Mouse (Mus musculus): Measurements from ENCODE around the gene Mrps34. TPM values are rescaled to one million over a fixed set of nuclear protein-coding genes. Genes with fewer than 3 reads are reported as not detected.
"Not testable (repeated sequence)": the region's sequence is repeated elsewhere in the genome, so short reads cannot be mapped to it uniquely, and the experiment has no call there.

The Mrps34 gene
- polyA plus RNA-seq, 1 experiment, result 94.6 TPM

DNA sequence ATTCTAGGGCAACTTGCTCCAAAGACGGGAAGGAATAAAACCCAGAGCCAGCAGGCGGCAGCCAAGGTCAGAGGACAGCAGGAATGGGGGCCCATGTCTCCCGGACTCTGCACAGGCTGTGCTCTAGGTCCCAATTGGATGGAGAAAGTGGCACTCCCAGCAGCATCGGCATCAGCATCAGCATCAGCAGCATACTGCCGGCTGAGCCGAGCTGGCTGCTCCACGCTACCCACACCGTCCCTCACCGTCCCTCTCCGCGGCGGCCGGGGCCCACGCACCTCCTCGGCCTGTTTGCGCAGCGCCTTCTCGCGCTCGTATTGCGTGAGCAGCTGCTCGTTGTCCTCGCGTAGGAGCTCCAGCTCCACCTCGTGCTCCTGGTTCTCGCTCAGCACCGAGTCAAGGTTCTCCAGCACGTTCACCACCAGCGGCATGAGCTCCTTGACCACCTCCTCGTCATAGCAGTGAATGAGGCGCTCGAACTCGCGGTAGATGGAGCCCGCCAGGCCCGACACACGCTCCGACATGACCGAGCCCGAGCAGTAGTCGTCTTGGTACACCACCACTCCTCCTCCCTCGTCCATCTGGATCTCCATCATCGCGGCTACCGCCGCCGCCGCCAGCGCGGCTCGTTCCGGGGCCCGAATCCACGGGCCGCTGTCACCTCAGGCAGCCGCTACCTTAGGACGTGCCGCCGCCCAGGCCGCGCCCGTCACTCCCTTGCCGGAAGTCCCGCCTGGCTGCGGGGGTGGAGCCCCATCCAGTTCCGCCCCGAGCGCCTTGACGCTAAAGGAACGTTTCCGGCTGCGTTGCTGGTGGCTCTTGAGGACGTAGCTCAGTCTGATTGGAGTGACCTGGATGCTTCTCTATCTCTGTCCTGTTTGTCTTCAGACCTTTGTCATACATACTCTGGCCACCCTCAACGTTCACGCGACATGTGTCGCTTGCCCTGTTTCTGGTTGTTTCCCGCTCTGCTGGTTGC is 41.6 kb downstream of the Mrps34 start, which contains the start of gene Mapk8ip3:
Mapk8ip3 (minus strand) TSS at position 719 of the 979 bp plus-strand sequence.
- peak; percentile 98 for DNase-seq (ENCODE audit: low read depth)
- TF ChIP-seq CTCF (IDR thresholded peaks at IDR 0.05; ENCODE audit: borderline replicate concordance, extremely low read depth, insufficient read depth, insufficient read length), result peak; percentile 7; the same call in 1 of the 2 replicates
- peak; percentile 91 for TF ChIP-seq POLR2A (IDR thresholded peaks at IDR 0.05; ENCODE audit: borderline replicate concordance, extremely low read depth, insufficient read depth, insufficient read length, poor library complexity, severe bottlenecking)

DNA sequence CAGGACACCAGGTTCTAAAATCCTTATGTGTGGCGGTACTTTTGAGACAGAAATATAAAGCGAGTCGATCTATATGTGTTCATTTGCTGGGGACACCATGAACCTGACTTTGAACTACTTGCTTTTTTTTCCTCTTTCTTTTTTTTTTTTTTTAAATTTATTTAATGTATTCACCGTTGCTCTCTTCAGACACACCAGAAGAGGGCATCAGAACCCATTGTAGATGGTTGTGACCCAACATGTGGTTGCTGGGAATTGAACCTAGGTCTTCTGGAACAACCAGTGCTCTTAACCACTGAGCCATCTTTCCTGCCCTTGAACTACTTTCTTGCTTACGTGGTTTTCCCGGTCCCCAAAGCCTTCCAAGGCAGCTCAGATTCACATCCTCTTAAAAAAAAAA is 42.4 kb downstream of the Mrps34 start:
- TF ChIP-seq POLR2A (IDR thresholded peaks at IDR 0.05; ENCODE audit: borderline replicate concordance, extremely low read depth, insufficient read depth, insufficient read length, poor library complexity, severe bottlenecking), result no peak
- TF ChIP-seq CTCF (IDR thresholded peaks at IDR 0.05; ENCODE audit: borderline replicate concordance, extremely low read depth, insufficient read depth, insufficient read length), result peak; percentile 11; the same call in 1 of the 2 replicates
- DNase-seq (ENCODE audit: low read depth), result no peak

DNA sequence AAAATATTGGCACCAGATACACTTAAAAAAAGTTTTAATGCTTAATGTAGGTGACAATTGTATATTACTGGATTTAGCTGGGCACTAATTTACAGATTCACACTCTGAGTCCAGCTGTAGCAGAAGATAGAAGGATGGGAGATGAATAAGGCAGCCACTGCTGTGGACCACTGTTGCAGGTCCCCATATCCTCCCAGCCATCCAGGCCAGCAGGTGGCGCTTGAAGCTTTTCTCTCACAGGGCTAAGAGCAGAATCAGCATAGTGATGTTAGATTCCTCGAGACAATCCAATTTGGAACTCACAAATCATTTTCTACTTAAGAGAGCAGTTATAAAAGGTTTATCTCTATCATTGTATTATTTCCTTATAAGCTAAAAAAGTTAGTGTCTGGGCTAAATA is 47.5 kb downstream of the Mrps34 start:
- peak; percentile 55; the same call in 1 of the 2 replicates for TF ChIP-seq CTCF (IDR thresholded peaks at IDR 0.05; ENCODE audit: borderline replicate concordance, extremely low read depth, insufficient read depth, insufficient read length)
- peak; percentile 19 for DNase-seq (ENCODE audit: low read depth)

DNA sequence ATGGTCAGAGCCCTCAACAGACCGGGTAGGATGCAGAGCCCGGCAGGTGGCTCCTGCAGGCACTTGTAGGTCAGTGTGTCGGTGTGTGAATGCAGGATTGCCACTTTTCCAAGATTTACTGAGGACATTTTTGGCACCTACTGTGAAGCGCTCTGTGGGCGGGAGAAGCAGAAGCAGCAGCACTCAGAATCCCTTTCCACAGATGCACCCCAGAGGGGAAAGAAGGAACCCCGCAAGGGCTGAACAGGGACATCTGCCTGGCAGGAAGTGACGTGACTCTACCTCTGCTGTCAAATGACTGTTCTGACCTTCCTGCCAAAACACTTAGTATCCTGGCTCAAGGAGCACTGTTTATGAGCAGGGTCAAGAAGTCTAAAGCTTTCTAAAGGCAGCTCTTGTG is 48.1 kb downstream of the Mrps34 start:
- TF ChIP-seq CTCF (IDR thresholded peaks at IDR 0.05; ENCODE audit: borderline replicate concordance, extremely low read depth, insufficient read depth, insufficient read length), result no peak
- no peak for TF ChIP-seq POLR2A (IDR thresholded peaks at IDR 0.05; ENCODE audit: borderline replicate concordance, extremely low read depth, insufficient read depth, insufficient read length, poor library complexity, severe bottlenecking)
- DNase-seq (ENCODE audit: low read depth), result no peak

DNA sequence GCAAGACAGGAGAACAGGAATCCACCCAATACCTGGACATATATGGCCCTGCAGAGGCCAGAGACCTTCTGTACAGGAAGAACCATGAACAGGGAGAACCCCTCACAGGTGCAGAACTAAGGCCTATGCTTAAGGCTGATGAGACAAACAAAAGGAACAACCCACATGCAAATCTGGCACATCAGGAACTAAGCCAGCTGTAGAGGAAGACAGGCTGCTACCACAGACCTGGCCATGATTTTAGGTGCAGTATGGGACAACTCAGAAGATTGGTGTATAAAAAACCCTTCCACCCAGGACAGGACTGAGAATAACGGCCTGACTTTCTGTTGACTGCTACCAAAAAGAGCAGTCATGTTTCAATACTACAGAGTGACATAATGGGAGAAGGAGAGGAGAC is 48.7 kb downstream of the Mrps34 start:
- not testable (repeated sequence) for DNase-seq (ENCODE audit: low read depth)

Other genes with a start within 250 kb of the Mrps34 start
- gene Slc9a3r2, start 244.8 kb upstream of the Mrps34 start, polyA plus RNA-seq (2012; rRNA removed), result 30.7 and 34.3 TPM in 2 replicates
- gene Npw, start 236.7 kb upstream of the Mrps34 start, polyA plus RNA-seq (2012; rRNA removed), result 0.23 TPM in 1 of 2 replicates, not detected in the other
- gene Zfp598, start 225.4 kb upstream of the Mrps34 start, polyA plus RNA-seq (2012; rRNA removed), result 76.3 and 102 TPM in 2 replicates
- gene Syngr3, start 205.2 kb upstream of the Mrps34 start, polyA plus RNA-seq (2012; rRNA removed), result 82.5 and 94.2 TPM in 2 replicates
- 28.8 and 29.2 TPM in 2 replicates for gene Gfer, start 199.0 kb upstream of the Mrps34 start, polyA plus RNA-seq (2012; rRNA removed)
- gene Noxo1, start 198.9 kb upstream of the Mrps34 start, polyA plus RNA-seq (2012; rRNA removed), result 7.6 and 10.7 TPM in 2 replicates
- gene Tbl3, start 187.5 kb upstream of the Mrps34 start, polyA plus RNA-seq (2012; rRNA removed), result 75.0 and 95.7 TPM in 2 replicates
- gene Rnf151, start 177.1 kb upstream of the Mrps34 start, polyA plus RNA-seq (2012; rRNA removed), result 0.54 and 0.64 TPM in 2 replicates
- 1,770 and 1,849 TPM in 2 replicates for gene Rps2, start 177.0 kb upstream of the Mrps34 start, polyA plus RNA-seq (2012; rRNA removed)
- 245 and 253 TPM in 2 replicates for gene Ndufb10, start 170.6 kb upstream of the Mrps34 start, polyA plus RNA-seq (2012; rRNA removed)
- 0.05 and 0.08 TPM in 2 replicates for gene Rpl3l, start 167.3 kb upstream of the Mrps34 start, polyA plus RNA-seq (2012; rRNA removed)
- gene Msrb1, start 158.5 kb upstream of the Mrps34 start, polyA plus RNA-seq (2012; rRNA removed), result 28.0 and 31.5 TPM in 2 replicates
- gene Hs3st6, start 142.1 kb upstream of the Mrps34 start, polyA plus RNA-seq (2012; rRNA removed), result 0.69 and 0.88 TPM in 2 replicates
- not detected in 2 replicates for gene Meiob, start 90.8 kb upstream of the Mrps34 start, polyA plus RNA-seq (2012; rRNA removed)
- gene Hagh, start 55.0 kb upstream of the Mrps34 start, polyA plus RNA-seq (2012; rRNA removed), result 39.7 and 46.3 TPM in 2 replicates
- gene Fahd1, start 44.8 kb upstream of the Mrps34 start, polyA plus RNA-seq (2012; rRNA removed), result 13.9 and 14.8 TPM in 2 replicates
- 0.14 TPM in 1 of 2 replicates, not detected in the other for gene Igfals, start 29.1 kb upstream of the Mrps34 start, polyA plus RNA-seq (2012; rRNA removed)
- 29.5 and 36.3 TPM in 2 replicates for gene Nubp2, start 8.8 kb upstream of the Mrps34 start, polyA plus RNA-seq (2012; rRNA removed)
- gene Spsb3, start 8.5 kb upstream of the Mrps34 start, polyA plus RNA-seq (2012; rRNA removed), result 84.5 and 105 TPM in 2 replicates
- gene Eme2, start within 50 bp of the Mrps34 start, polyA plus RNA-seq (2012; rRNA removed), result 41.0 and 50.3 TPM in 2 replicates
- 71.5 and 91.4 TPM in 2 replicates for gene Nme3, start 1.4 kb downstream of the Mrps34 start, polyA plus RNA-seq (2012; rRNA removed)
- gene Mapk8ip3, start 41.9 kb downstream of the Mrps34 start, polyA plus RNA-seq (2012; rRNA removed), result 217 and 242 TPM in 2 replicates
- gene Jpt2, start 65.6 kb downstream of the Mrps34 start, polyA plus RNA-seq (2012; rRNA removed), result 62.9 and 65.5 TPM in 2 replicates
- gene Cramp1l, start 120.7 kb downstream of the Mrps34 start, polyA plus RNA-seq (2012; rRNA removed), result 31.4 and 31.9 TPM in 2 replicates
- gene Ift140, start 121.0 kb downstream of the Mrps34 start, polyA plus RNA-seq (2012; rRNA removed), result 22.9 and 23.9 TPM in 2 replicates
- 9.6 and 10.5 TPM in 2 replicates for gene Tmem204, start 188.5 kb downstream of the Mrps34 start, polyA plus RNA-seq (2012; rRNA removed)
- 40.9 and 41.6 TPM in 2 replicates for gene Telo2, start 220.9 kb downstream of the Mrps34 start, polyA plus RNA-seq (2012; rRNA removed)
- gene Ptx4, start 225.6 kb downstream of the Mrps34 start, polyA plus RNA-seq (2012; rRNA removed), result 0.07 TPM in 1 of 2 replicates, not detected in the other
- 41.4 and 45.7 TPM in 2 replicates for gene Clcn7, start 238.3 kb downstream of the Mrps34 start, polyA plus RNA-seq (2012; rRNA removed)

Measured in brain, embryonic 14.5 days (tissue).